Mouse (Mus musculus): ENCODE data around the gene Ftsj3. TPM values are rescaled to one million over a fixed set of nuclear protein-coding genes. Genes with fewer than 3 reads are reported as not detected.

Gene Ftsj3
- polyA plus RNA-seq, 1 experiment from 2014 or later, result 50.8 TPM

GRCm38 (mm10) chr11:106271794-106272643, 16.1 kb upstream of the Ftsj3 start:
- Histone ChIP-seq H3K9me3 (ENCODE audit: control insufficient read depth, low read length) (no peaks in the 10 kb centered on the region), H3K4me1 (ENCODE audit: control insufficient read depth, insufficient read depth, low read length) (peaks cover 53% of the 10 kb centered on the region), H3K4me2 (ENCODE audit: low read depth, low read length) (peak overlapping the region; percentile 79), H3K4me3 (ENCODE audit: low read length) (peak overlapping the region; percentile 96), H3K27me3 (replicated peaks; ENCODE audit: control insufficient read depth, insufficient read depth, low read length) (no peaks in the 10 kb centered on the region), H3K36me3 (ENCODE audit: control insufficient read depth, insufficient read depth, low read length) (no peaks in the 10 kb centered on the region), H3K27ac (ENCODE audit: low read length) (peak overlapping the region; percentile 98), H3K9ac (ENCODE audit: low read depth, low read length) (peak overlapping the region; percentile 99)
- peak; percentile 42 for ATAC-seq
- WGBS, result under 1% methylated on average over 41 of the region's 41 CpGs

GRCm38 (mm10) chr11:106271131-106271793, 15.4 kb upstream of the Ftsj3 start:
- H3K9ac ChIP-seq (ENCODE audit: low read depth, low read length), result peak overlapping the region; percentile 99
- peak overlapping the region; percentile 79 for H3K4me2 ChIP-seq (ENCODE audit: low read depth, low read length)
- ATAC-seq, result no peak
- no peaks in the 10 kb centered on the region for H3K27me3 ChIP-seq (replicated peaks; ENCODE audit: control insufficient read depth, insufficient read depth, low read length)
- peak overlapping the region; percentile 98 for H3K27ac ChIP-seq (ENCODE audit: low read length)
- peaks cover 4% of the 10 kb centered on the region; the same call in 1 of the 2 replicates for H3K36me3 ChIP-seq (ENCODE audit: control insufficient read depth, insufficient read depth, low read length)
- peak overlapping the region; percentile 96 for H3K4me3 ChIP-seq (ENCODE audit: low read length)
- H3K9me3 ChIP-seq (ENCODE audit: control insufficient read depth, low read length), result no peaks in the 10 kb centered on the region
- WGBS, result 13% methylated on average over 5 of the region's 5 CpGs
- peaks cover 52% of the 10 kb centered on the region for H3K4me1 ChIP-seq (ENCODE audit: control insufficient read depth, insufficient read depth, low read length)

GRCm38 (mm10) chr11:106269060-106269431, 13.2 kb upstream of the Ftsj3 start:
- Histone ChIP-seq H3K4me1 (ENCODE audit: control insufficient read depth, insufficient read depth, low read length) (peaks cover 40% of the 10 kb centered on the region), H3K4me3 (ENCODE audit: low read length) (peak overlapping the region; percentile 6; the same call in 1 of the 2 replicates)
- 17% methylated on average over 3 of the region's 3 CpGs for WGBS

GRCm38 (mm10) chr11:106268326-106269059, 12.6 kb upstream of the Ftsj3 start:
- Histone ChIP-seq H3K27me3 (replicated peaks; ENCODE audit: control insufficient read depth, insufficient read depth, low read length) (no peaks in the 10 kb centered on the region), H3K4me2 (ENCODE audit: low read depth, low read length) (peak overlapping the region; percentile 32), H3K36me3 (ENCODE audit: control insufficient read depth, insufficient read depth, low read length) (peaks cover 25% of the 10 kb centered on the region), H3K4me1 (ENCODE audit: control insufficient read depth, insufficient read depth, low read length) (peaks cover 37% of the 10 kb centered on the region), H3K27ac (ENCODE audit: low read length) (peak overlapping the region; percentile 86), H3K9me3 (ENCODE audit: control insufficient read depth, low read length) (no peaks in the 10 kb centered on the region), H3K4me3 (ENCODE audit: low read length) (peak overlapping the region; percentile 6; the same call in 1 of the 2 replicates), H3K9ac (ENCODE audit: low read depth, low read length) (peak overlapping the region; percentile 34)
- ATAC-seq, result no peak
- WGBS, result 26% methylated on average over 8 of the region's 8 CpGs

More at GRCm38 (mm10) chr11:106269060-106269431, 13.2 kb upstream of the Ftsj3 start:
- Histone ChIP-seq H3K9me3 (ENCODE audit: control insufficient read depth, low read length) (no peaks in the 10 kb centered on the region), H3K27ac (ENCODE audit: low read length) (peak overlapping the region; percentile 86), H3K27me3 (replicated peaks; ENCODE audit: control insufficient read depth, insufficient read depth, low read length) (no peaks in the 10 kb centered on the region), H3K36me3 (ENCODE audit: control insufficient read depth, insufficient read depth, low read length) (peaks cover 24% of the 10 kb centered on the region), H3K4me2 (ENCODE audit: low read depth, low read length) (peak overlapping the region; percentile 32), H3K9ac (ENCODE audit: low read depth, low read length) (peak overlapping the region; percentile 34)
- ATAC-seq, result no peak

GRCm38 (mm10) chr11:106267871-106268270, 12.0 kb upstream of the Ftsj3 start:
- 70% methylated on average over 5 of the region's 5 CpGs for WGBS
- Histone ChIP-seq H3K9ac (ENCODE audit: low read depth, low read length) (peak overlapping the region; percentile 25; the same call in 1 of the 2 replicates), H3K4me2 (ENCODE audit: low read depth, low read length) (peak overlapping the region; percentile 32; the same call in 1 of the 2 replicates), H3K4me3 (ENCODE audit: low read length) (no peak overlapping the region), H3K9me3 (ENCODE audit: control insufficient read depth, low read length) (no peaks in the 10 kb centered on the region), H3K4me1 (ENCODE audit: control insufficient read depth, insufficient read depth, low read length) (peaks cover 36% of the 10 kb centered on the region), H3K27me3 (replicated peaks; ENCODE audit: control insufficient read depth, insufficient read depth, low read length) (no peaks in the 10 kb centered on the region), H3K27ac (ENCODE audit: low read length) (peak overlapping the region; percentile 86), H3K36me3 (ENCODE audit: control insufficient read depth, insufficient read depth, low read length) (peaks cover 29% of the 10 kb centered on the region)
- no peak for ATAC-seq

- Histone ChIP-seq H3K4me3 (ENCODE audit: low read length) (no peak overlapping the region), H3K4me1 (ENCODE audit: control insufficient read depth, insufficient read depth, low read length) (peaks cover 36% of the 10 kb centered on the region), H3K9me3 (ENCODE audit: control insufficient read depth, low read length) (no peaks in the 10 kb centered on the region), H3K27me3 (replicated peaks; ENCODE audit: control insufficient read depth, insufficient read depth, low read length) (no peaks in the 10 kb centered on the region), H3K36me3 (ENCODE audit: control insufficient read depth, insufficient read depth, low read length) (peaks cover 34% of the 10 kb centered on the region), H3K9ac (ENCODE audit: low read depth, low read length) (no peak overlapping the region), H3K4me2 (ENCODE audit: low read depth, low read length) (no peak overlapping the region), H3K27ac (ENCODE audit: low read length) (no peak overlapping the region)
- ATAC-seq, result no peak
- WGBS, result 65% methylated on average over 15 of the region's 15 CpGs
Observed at GRCm38 (mm10) chr11:106267311-106267852, 11.5 kb upstream of the Ftsj3 start.

GRCm38 (mm10) chr11:106266431-106266830, 10.6 kb upstream of the Ftsj3 start:
- 94% methylated on average over 10 of the region's 10 CpGs for WGBS
- Histone ChIP-seq H3K4me2 (ENCODE audit: low read depth, low read length) (no peak overlapping the region), H3K36me3 (ENCODE audit: control insufficient read depth, insufficient read depth, low read length) (peaks cover 43% of the 10 kb centered on the region), H3K9ac (ENCODE audit: low read depth, low read length) (no peak overlapping the region), H3K9me3 (ENCODE audit: control insufficient read depth, low read length) (no peaks in the 10 kb centered on the region), H3K4me1 (ENCODE audit: control insufficient read depth, insufficient read depth, low read length) (peaks cover 34% of the 10 kb centered on the region), H3K27ac (ENCODE audit: low read length) (no peak overlapping the region), H3K27me3 (replicated peaks; ENCODE audit: control insufficient read depth, insufficient read depth, low read length) (no peaks in the 10 kb centered on the region), H3K4me3 (ENCODE audit: low read length) (no peak overlapping the region)
- no peak for ATAC-seq

GRCm38 (mm10) chr11:106265570-106265969, 9.7 kb upstream of the Ftsj3 start:
- no peak for ATAC-seq
- H3K4me1 ChIP-seq (ENCODE audit: control insufficient read depth, insufficient read depth, low read length), result peaks cover 28% of the 10 kb centered on the region
- H3K27ac ChIP-seq (ENCODE audit: low read length), result no peak overlapping the region
- H3K4me3 ChIP-seq (ENCODE audit: low read length), result no peak overlapping the region
- 86% methylated on average over 4 of the region's 4 CpGs for WGBS
- no peaks in the 10 kb centered on the region for H3K27me3 ChIP-seq (replicated peaks; ENCODE audit: control insufficient read depth, insufficient read depth, low read length)
- H3K9ac ChIP-seq (ENCODE audit: low read depth, low read length), result no peak overlapping the region
- H3K4me2 ChIP-seq (ENCODE audit: low read depth, low read length), result no peak overlapping the region
- H3K36me3 ChIP-seq (ENCODE audit: control insufficient read depth, insufficient read depth, low read length), result peaks cover 43% of the 10 kb centered on the region
- H3K9me3 ChIP-seq (ENCODE audit: control insufficient read depth, low read length), result no peaks in the 10 kb centered on the region

- peaks cover 22% of the 10 kb centered on the region for H3K4me1 ChIP-seq (ENCODE audit: control insufficient read depth, insufficient read depth, low read length)
- H3K9me3 ChIP-seq (ENCODE audit: control insufficient read depth, low read length), result no peaks in the 10 kb centered on the region
- H3K27ac ChIP-seq (ENCODE audit: low read length), result no peak overlapping the region
- H3K36me3 ChIP-seq (ENCODE audit: control insufficient read depth, insufficient read depth, low read length), result peaks cover 43% of the 10 kb centered on the region
- ATAC-seq, result no peak
- 89% methylated on average over 15 of the region's 15 CpGs for WGBS
- no peak overlapping the region for H3K9ac ChIP-seq (ENCODE audit: low read depth, low read length)
- H3K4me3 ChIP-seq (ENCODE audit: low read length), result no peak overlapping the region
- no peaks in the 10 kb centered on the region for H3K27me3 ChIP-seq (replicated peaks; ENCODE audit: control insufficient read depth, insufficient read depth, low read length)
- H3K4me2 ChIP-seq (ENCODE audit: low read depth, low read length), result no peak overlapping the region
Observed at GRCm38 (mm10) chr11:106264988-106265387, 9.1 kb upstream of the Ftsj3 start.
